Mouse (Mus musculus) midbrain, embryonic 16.5 days (tissue): Measurements from ENCODE around the gene Gm20509. TPM values are rescaled to one million over a fixed set of nuclear protein-coding genes. Genes with fewer than 3 reads are reported as not detected.
"Not testable (repeated sequence)": the region's sequence is repeated elsewhere in the genome, so short reads cannot be mapped to it uniquely, and the experiment has no call there.

Source experiments
- ATAC-seq: fragments of 200-750 bp; cut with Nextera tagmentation; 2 replicates; pipeline ENCODE4 v1.8.0; 2017; ENCODE audit warnings: moderate TSS enrichment
- H3K27ac ChIP-seq: fragments of 300-500 bp; sonication (generic); 2 replicates; pipeline ENCODE4 v1.5.1; 2014; ENCODE audit warnings: mild to moderate bottlenecking, low read length, mixed read lengths
- H3K27me3 ChIP-seq: fragments of 300-500 bp; sonication (generic); 2 replicates; pipeline ENCODE4 v1.6.1; 2014; ENCODE audit warnings: low read depth, low read length, mixed read lengths; ENCODE audit not compliant: control insufficient read depth, insufficient read depth
- H3K36me3 ChIP-seq: fragments of 300-500 bp; sonication (generic); 2 replicates; pipeline ENCODE4 v1.6.1; 2014; ENCODE audit warnings: mild to moderate bottlenecking, low read length, moderate library complexity, mixed read lengths; ENCODE audit not compliant: control insufficient read depth, insufficient read depth
- H3K4me1 ChIP-seq: fragments of 300-500 bp; sonication (generic); 2 replicates; pipeline ENCODE4 v1.6.1; 2014; ENCODE audit warnings: mild to moderate bottlenecking, low read length, mixed read lengths; ENCODE audit not compliant: control insufficient read depth, insufficient read depth
- H3K4me2 ChIP-seq: fragments of 300-500 bp; sonication (generic); 2 replicates; pipeline ENCODE4 v1.6.1; 2014; ENCODE audit warnings: mild to moderate bottlenecking, low read length, mixed read lengths
- H3K4me3 ChIP-seq: fragments of 300-500 bp; sonication (generic); 2 replicates; pipeline ENCODE4 v1.5.1; 2014; ENCODE audit warnings: low read depth, mild to moderate bottlenecking, low read length, moderate library complexity, mixed read lengths
- H3K9ac ChIP-seq: fragments of 300-500 bp; sonication (generic); 2 replicates; pipeline ENCODE4 v1.6.1; 2014; ENCODE audit warnings: low read depth, low read length, mixed read lengths
- H3K9me3 ChIP-seq: fragments of 300-500 bp; sonication (generic); replicated peaks from 2 replicates; pipeline ENCODE4 v1.6.1; 2014; ENCODE audit warnings: mild to moderate bottlenecking, low read length, mixed read lengths; ENCODE audit not compliant: control insufficient read depth, poor library complexity, severe bottlenecking
- WGBS: fragments of 180-500 bp; shearing (Covaris S2); extraction: QIAGEN DNeasy Blood & Tissue Kit; methylation state at CpG from one replicate; pipeline ENCODE4 v1.1.7; 2014; 5-methylcytosine and 5-hydroxymethylcytosine counted together
- polyA plus RNA-seq: library from polyadenylated mRNA; unstranded; fragments of >200 nt; fragmentation: Nextera tagmentation; extraction: Ambion mirVana; gene quantifications from 2 replicates; pipeline ENCODE4 v1.2.1, GENCODE M21; 2015

Gene Gm20509
- polyA plus RNA-seq, 1 experiment from 2014 or later = not detected

DNA sequence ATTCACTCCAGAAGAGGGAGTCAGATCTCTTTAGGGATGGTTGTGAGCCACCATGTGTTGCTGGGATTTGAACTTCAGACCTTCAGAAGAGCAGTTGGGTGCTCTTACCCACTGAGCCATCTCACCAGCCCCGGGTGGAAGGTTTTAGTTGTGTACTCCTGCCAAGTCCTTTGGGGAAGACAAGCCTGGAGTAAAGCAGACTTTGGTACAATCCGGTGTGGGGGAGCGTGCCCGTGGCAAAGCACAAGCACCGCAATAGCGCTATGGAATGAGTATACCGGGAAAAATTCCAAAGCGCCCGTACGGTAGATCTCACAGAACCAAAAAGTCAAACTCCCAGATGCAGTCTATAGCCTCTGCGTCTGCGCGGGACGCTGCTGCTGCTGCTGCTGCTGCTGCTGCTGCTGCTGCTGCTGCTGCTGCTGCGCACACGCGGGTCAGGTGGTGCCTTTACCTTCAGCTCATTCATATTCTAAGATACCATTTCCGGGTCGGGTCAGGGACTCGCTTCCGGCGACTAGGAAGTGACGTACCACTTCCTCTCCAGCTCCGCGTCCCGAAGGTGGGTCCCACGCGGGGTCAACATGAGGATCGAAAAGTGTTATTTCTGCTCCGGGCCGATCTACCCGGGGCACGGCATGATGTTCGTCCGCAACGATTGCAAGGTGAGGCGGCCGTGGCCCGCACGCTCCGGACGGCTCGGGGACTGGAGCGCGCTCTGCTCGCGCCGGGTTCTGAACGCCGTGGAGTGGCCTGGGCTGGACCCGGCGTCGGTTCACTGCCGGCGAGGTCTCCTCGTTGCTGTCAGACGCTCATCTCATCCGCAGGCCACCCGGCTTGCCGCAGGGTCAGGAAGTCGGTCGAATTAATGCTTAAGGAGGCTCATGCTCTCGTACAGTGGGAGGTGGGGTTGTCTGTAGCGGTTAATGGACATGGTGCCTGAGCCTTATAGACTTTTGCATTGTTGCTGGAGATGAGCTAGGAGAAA is 10.9 kb downstream of the Gm20509 start, which contains the start of gene Rsl24d1:
Gene Rsl24d1, plus strand, starts transcription at position 508 of the 988 bp plus-strand sequence.
- Histone ChIP-seq H3K36me3 (peaks cover 8% of the 10 kb centered on the region; the same call in 1 of the 2 replicates), H3K4me2 (peak within 1 kb of the TSS; percentile 88), H3K27ac (peak within 1 kb of the TSS; percentile 68), H3K9me3 (no peaks in the 10 kb centered on the region), H3K4me3 (peak within 1 kb of the TSS; percentile 94), H3K27me3 (no peaks in the 10 kb centered on the region; the same call in 1 of the 2 replicates), H3K4me1 (peaks cover 12% of the 10 kb centered on the region), H3K9ac (peak within 1 kb of the TSS; percentile 77)
- under 1% methylated on average over 64 of the region's 64 CpGs for WGBS
- ATAC-seq = peak; percentile 98

DNA sequence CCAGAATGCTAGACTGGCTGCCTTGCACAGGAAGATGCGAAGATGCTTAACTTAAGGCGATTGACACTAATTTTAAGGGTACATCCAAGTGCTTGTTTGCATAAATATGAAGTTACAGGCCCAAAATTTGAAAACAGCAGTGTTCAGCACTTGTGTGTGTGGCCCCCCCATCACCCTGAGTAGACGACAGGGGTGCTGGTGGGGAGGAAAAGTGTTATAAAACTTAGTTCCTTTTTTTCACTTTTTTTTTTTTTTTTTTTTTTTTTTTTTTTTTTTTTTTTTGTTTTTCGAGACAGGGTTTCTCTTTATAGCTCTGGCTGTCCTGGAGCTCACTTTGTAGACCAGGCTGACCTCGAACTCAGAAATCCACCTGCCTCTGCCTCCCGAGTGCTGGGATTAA is 14.4 kb downstream of the Gm20509 start:
- H3K27me3 ChIP-seq, H3K9ac ChIP-seq, H3K4me3 ChIP-seq, H3K9me3 ChIP-seq, H3K27ac ChIP-seq, H3K4me2 ChIP-seq, ATAC-seq: not testable (repeated sequence)
- Histone ChIP-seq H3K36me3 (peaks cover 22% of the 10 kb centered on the region), H3K4me1 (peaks cover 12% of the 10 kb centered on the region)
- WGBS = 91% methylated on average over 5 of the region's 6 CpGs

DNA sequence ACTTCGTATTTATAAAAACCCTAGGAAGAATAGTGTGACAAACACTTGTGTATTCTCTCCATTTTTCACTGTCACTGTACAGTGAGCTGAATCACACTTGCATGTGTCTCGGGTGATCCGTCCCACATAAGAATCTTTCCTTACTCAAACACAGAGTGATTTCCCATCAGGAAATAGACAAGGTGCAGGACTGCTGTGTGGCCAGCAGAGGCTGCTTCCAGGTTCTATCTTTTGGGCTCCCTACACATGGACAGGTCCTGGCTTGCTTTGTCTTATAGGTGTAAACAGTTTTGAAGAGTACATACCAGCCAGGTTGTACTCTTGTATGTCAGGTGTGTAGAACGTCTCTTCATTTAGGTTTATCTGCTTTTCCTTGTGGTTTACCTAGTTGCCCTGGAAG is 15.7 kb downstream of the Gm20509 start:
- no peak overlapping the region for H3K4me3 ChIP-seq
- WGBS = 92% methylated on average over 4 of the region's 4 CpGs
- no peaks in the 10 kb centered on the region for H3K9me3 ChIP-seq
- no peak for ATAC-seq
- peaks cover 22% of the 10 kb centered on the region for H3K36me3 ChIP-seq
- no peak overlapping the region for H3K27ac ChIP-seq
- no peaks in the 10 kb centered on the region for H3K27me3 ChIP-seq
- peaks cover 12% of the 10 kb centered on the region for H3K4me1 ChIP-seq
- H3K9ac ChIP-seq = no peak overlapping the region
- no peak overlapping the region for H3K4me2 ChIP-seq

DNA sequence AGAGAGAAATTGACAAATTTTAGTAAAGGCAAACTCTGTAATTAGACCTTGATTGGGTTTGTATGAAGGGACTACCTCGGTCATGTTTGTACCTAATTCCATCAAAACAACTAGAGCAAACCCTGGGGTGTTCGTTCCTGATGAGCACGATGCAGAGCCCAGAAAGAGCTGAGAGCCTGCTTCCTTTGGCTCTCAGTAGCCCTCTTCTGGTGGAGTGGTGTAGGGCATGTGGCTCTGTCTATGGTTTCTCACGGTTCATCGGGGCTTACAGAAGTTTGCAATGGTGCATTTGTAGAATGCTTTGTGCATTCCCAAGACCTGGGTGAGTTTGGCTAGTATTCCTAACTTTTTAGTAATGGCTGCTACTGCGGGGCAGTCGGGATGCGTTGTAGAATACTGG is 19.5 kb downstream of the Gm20509 start:
- no peaks in the 10 kb centered on the region for H3K9me3 ChIP-seq
- H3K9ac ChIP-seq = no peak overlapping the region
- WGBS = 75% methylated on average over 8 of the region's 8 CpGs
- H3K27me3 ChIP-seq = no peaks in the 10 kb centered on the region
- peaks cover 30% of the 10 kb centered on the region for H3K36me3 ChIP-seq
- no peaks in the 10 kb centered on the region for H3K4me1 ChIP-seq
- 0 out of 2 replicates have a peak, but pooled peaks have one; percentile 42 for ATAC-seq
- H3K27ac ChIP-seq = no peak overlapping the region
- no peak overlapping the region for H3K4me2 ChIP-seq
- H3K4me3 ChIP-seq = no peak overlapping the region

DNA sequence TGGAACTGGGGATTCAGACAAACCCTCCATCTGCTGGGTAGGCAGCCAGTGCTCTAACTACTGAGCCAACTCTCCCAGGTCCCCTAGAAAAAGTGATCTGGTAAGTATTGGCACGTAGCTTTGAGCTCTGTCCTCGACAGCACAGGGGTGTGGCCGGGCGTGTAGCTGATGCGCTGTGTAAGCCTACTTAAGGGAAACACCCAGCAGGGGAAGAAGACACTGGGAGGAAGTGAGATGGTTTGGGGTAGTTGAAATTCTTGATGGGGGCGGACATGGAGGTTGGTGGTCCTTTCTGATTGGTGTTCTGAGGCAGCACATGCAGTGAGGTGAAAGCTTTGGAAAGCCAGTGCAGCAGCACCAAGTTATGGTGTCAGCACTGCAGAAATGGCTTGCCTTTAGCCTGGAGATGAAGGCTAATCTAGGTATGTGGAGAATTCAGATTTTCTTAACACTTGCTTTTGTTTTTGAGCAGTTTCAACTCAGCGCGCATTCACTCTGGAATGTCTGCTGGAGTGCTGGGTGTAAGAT is 22.8 kb downstream of the Gm20509 start:
- no peak overlapping the region for H3K9ac ChIP-seq
- H3K4me2 ChIP-seq = no peak overlapping the region
- no peak for ATAC-seq
- H3K36me3 ChIP-seq = peaks cover 33% of the 10 kb centered on the region
- H3K4me3 ChIP-seq = no peak overlapping the region
- H3K27ac ChIP-seq = no peak overlapping the region
- H3K27me3 ChIP-seq = no peaks in the 10 kb centered on the region
- no peaks in the 10 kb centered on the region for H3K4me1 ChIP-seq
- WGBS = 92% methylated on average over 8 of the region's 8 CpGs
- H3K9me3 ChIP-seq = no peaks in the 10 kb centered on the region

DNA sequence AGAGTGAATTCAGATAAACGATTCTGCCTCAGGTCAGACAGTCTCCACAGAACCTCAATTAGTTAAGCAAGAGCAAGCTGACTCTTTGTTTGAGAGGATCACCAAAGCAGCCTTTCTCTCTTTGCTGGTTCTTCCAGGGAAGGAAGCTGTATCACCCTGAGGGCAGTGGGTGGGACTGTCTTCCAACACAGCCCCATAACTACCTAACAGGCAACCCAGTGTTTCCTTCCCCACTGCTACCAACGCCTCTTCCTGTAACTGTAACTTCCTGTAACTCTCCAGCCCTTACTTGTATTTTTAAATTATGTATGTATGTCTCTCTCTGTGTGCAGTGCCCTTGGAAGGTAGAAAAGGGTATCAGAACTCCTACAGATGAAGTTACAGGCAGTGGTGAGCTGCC is 25.2 kb downstream of the Gm20509 start:
- H3K27ac ChIP-seq = no peak overlapping the region
- no peaks in the 10 kb centered on the region for H3K4me1 ChIP-seq
- WGBS = 89% methylated on average over 2 of the region's 2 CpGs
- H3K4me3 ChIP-seq = no peak overlapping the region
- no peaks in the 10 kb centered on the region for H3K27me3 ChIP-seq
- no peaks in the 10 kb centered on the region for H3K9me3 ChIP-seq
- peaks cover 19% of the 10 kb centered on the region for H3K36me3 ChIP-seq
- no peak for ATAC-seq
- H3K4me2 ChIP-seq = no peak overlapping the region
- no peak overlapping the region for H3K9ac ChIP-seq

DNA sequence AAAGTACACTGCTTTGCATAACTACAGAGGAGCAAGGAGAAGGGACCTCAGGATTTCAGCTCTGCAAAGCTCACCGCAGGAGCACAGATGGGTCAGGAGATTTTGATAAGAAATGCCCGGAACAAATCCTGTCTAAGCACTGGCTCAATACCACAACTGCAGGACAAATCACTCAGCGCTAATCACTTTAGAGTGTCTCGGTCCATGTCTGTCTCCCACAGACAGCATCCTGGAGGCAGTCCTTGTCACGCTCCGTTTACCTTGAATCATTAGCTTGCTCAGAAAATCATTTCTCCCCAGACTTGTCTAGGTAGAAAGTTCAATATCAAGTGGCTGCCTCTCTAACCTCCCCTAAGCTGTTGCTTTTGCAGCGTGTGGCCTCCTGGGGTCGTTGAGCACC is 27.6 kb downstream of the Gm20509 start:
- Histone ChIP-seq H3K4me2 (no peak overlapping the region), H3K4me3 (no peak overlapping the region)
- ATAC-seq = peak; percentile 71

DNA sequence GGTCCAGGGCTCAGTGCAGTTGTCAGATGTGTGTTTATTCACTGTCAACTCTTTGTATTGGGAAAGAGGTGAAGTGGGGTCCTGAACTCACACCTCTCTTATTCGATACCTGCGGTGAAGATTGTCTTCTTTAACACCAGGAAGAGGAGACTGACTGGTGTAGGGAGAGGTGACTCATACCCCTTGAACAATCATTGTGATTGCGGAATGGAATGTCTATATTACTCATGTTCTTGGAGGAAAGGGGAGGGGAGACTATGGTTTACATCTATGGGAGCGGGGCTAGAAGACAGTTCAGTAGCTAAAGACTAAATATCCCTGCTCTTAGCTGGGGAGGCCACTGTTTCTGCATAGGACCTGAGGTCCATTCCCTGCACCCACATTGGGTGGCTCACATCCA is 28.3 kb downstream of the Gm20509 start:
- 91% methylated on average over 4 of the region's 4 CpGs for WGBS
- no peak for ATAC-seq
- Histone ChIP-seq H3K36me3 (peaks cover 12% of the 10 kb centered on the region), H3K4me2 (no peak overlapping the region), H3K9me3 (no peaks in the 10 kb centered on the region), H3K4me3 (no peak overlapping the region), H3K27me3 (no peaks in the 10 kb centered on the region), H3K4me1 (no peaks in the 10 kb centered on the region), H3K9ac (no peak overlapping the region), H3K27ac (peak overlapping the region; percentile 24; the same call in 1 of the 2 replicates)

More for the DNA sequence above, 27.6 kb downstream of the Gm20509 start:
- Histone ChIP-seq H3K27ac (no peak overlapping the region), H3K27me3 (no peaks in the 10 kb centered on the region), H3K36me3 (peaks cover 12% of the 10 kb centered on the region), H3K4me1 (no peaks in the 10 kb centered on the region), H3K9ac (no peak overlapping the region), H3K9me3 (no peaks in the 10 kb centered on the region)
- 43% methylated on average over 8 of the region's 8 CpGs for WGBS

DNA sequence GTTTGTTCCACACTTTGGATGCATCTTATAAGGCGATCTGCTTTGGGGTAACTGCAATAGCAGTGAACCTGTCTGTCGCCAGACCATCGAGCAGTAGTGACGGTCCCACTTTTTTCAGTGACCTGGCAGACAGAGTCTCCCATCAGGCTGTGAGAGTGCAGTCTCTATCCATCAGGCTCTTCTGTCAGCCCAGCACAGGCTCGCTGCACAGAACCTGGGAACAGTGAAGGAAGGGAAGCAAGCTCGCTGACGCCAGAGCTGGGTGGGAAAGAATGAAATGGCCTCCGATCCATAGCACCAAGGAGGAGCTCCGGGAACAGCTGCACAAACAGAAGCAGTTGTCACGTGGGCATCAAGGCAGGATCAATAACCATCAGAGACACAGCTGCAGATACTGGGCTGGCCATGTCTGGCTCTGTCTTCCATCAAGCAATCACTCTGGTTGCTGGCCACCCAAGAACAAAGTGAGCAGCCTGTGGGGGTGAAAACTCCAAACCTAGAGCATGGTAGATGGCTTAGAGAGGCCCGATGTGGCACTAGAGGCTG is 35.1 kb downstream of the Gm20509 start:
- Histone ChIP-seq H3K9me3 (no peaks in the 10 kb centered on the region), H3K36me3 (no peaks in the 10 kb centered on the region), H3K27ac (no peak overlapping the region), H3K4me1 (no peaks in the 10 kb centered on the region), H3K4me3 (no peak overlapping the region), H3K9ac (no peak overlapping the region), H3K4me2 (no peak overlapping the region), H3K27me3 (no peaks in the 10 kb centered on the region)
- ATAC-seq = no peak
- 77% methylated on average over 11 of the region's 11 CpGs for WGBS
